Mouse (Mus musculus): ENCODE results near the gene Zp2. TPM values are rescaled to one million over a fixed set of nuclear protein-coding genes. Genes with fewer than 3 reads are reported as not detected.

Zp2 gene
- polyA plus RNA-seq, 1 experiment from 2014 or later: not detected

GRCm38 (mm10) chr7:120123776-120124175 lies 21.3 kb downstream of the Zp2 start:
- Histone ChIP-seq H3K4me3 (ENCODE audit: low read depth, low read length) (no peak overlapping the region), H3K27me3 (ENCODE audit: control insufficient read depth, insufficient read depth, low read length) (no peaks in the 10 kb centered on the region), H3K4me1 (ENCODE audit: control insufficient read depth, insufficient read depth, low read length) (no peaks in the 10 kb centered on the region), H3K4me2 (ENCODE audit: low read depth) (no peak overlapping the region), H3K9me3 (ENCODE audit: control insufficient read depth, low read length) (no peaks in the 10 kb centered on the region), H3K9ac (ENCODE audit: low read length) (no peak overlapping the region), H3K36me3 (ENCODE audit: control insufficient read depth, insufficient read depth, low read length) (no peaks in the 10 kb centered on the region), H3K27ac (ENCODE audit: low read depth, low read length) (no peak overlapping the region)
- DNase-seq (ENCODE audit: low spot score) (no peak), ATAC-seq (ENCODE audit: insufficient read depth, low FRiP score, low TSS enrichment) (no peak)
- WGBS: 96% methylated on average over 4 of the region's 4 CpGs

- DNase-seq (ENCODE audit: low spot score) (no peak), ATAC-seq (ENCODE audit: insufficient read depth, low FRiP score, low TSS enrichment) (no peak)
- no peaks in the 10 kb centered on the region for H3K27me3 ChIP-seq (ENCODE audit: control insufficient read depth, insufficient read depth, low read length)
- no peaks in the 10 kb centered on the region for H3K36me3 ChIP-seq (ENCODE audit: control insufficient read depth, insufficient read depth, low read length)
- H3K27ac ChIP-seq (ENCODE audit: low read depth, low read length): no peak overlapping the region
- WGBS: 55% methylated on average over 6 of the region's 6 CpGs
- no peak overlapping the region for H3K4me3 ChIP-seq (ENCODE audit: low read depth, low read length)
- H3K9me3 ChIP-seq (ENCODE audit: control insufficient read depth, low read length): no peaks in the 10 kb centered on the region
- no peaks in the 10 kb centered on the region for H3K4me1 ChIP-seq (ENCODE audit: control insufficient read depth, insufficient read depth, low read length)
- no peak overlapping the region for H3K4me2 ChIP-seq (ENCODE audit: low read depth)
- no peak overlapping the region for H3K9ac ChIP-seq (ENCODE audit: low read length)
These were observed 27.6 kb downstream of the Zp2 start for GRCm38 (mm10) chr7:120117529-120117928.

- ATAC-seq (ENCODE audit: insufficient read depth, low FRiP score, low TSS enrichment): no peak
- no peak overlapping the region for H3K27ac ChIP-seq (ENCODE audit: low read depth, low read length)
- WGBS: 91% methylated on average over 5 of the region's 5 CpGs
These were observed 28.1 kb downstream of the Zp2 start for GRCm38 (mm10) chr7:120116976-120117375.

GRCm38 (mm10) chr7:120109676-120110075 lies 35.4 kb downstream of the Zp2 start:
- ATAC-seq (ENCODE audit: insufficient read depth, low FRiP score, low TSS enrichment) (no peak), DNase-seq (ENCODE audit: low spot score) (no peak)
- Histone ChIP-seq H3K9me3 (ENCODE audit: control insufficient read depth, low read length) (no peaks in the 10 kb centered on the region), H3K4me1 (ENCODE audit: control insufficient read depth, insufficient read depth, low read length) (no peaks in the 10 kb centered on the region), H3K9ac (ENCODE audit: low read length) (no peak overlapping the region), H3K4me3 (ENCODE audit: low read depth, low read length) (no peak overlapping the region), H3K27ac (ENCODE audit: low read depth, low read length) (no peak overlapping the region), H3K27me3 (ENCODE audit: control insufficient read depth, insufficient read depth, low read length) (no peaks in the 10 kb centered on the region), H3K36me3 (ENCODE audit: control insufficient read depth, insufficient read depth, low read length) (no peaks in the 10 kb centered on the region), H3K4me2 (ENCODE audit: low read depth) (no peak overlapping the region)
- 91% methylated on average over 5 of the region's 5 CpGs for WGBS

More at GRCm38 (mm10) chr7:120116976-120117375, 28.1 kb downstream of the Zp2 start:
- Histone ChIP-seq H3K9ac (ENCODE audit: low read length) (no peak overlapping the region), H3K9me3 (ENCODE audit: control insufficient read depth, low read length) (no peaks in the 10 kb centered on the region), H3K4me3 (ENCODE audit: low read depth, low read length) (no peak overlapping the region), H3K27me3 (ENCODE audit: control insufficient read depth, insufficient read depth, low read length) (no peaks in the 10 kb centered on the region), H3K4me1 (ENCODE audit: control insufficient read depth, insufficient read depth, low read length) (no peaks in the 10 kb centered on the region), H3K4me2 (ENCODE audit: low read depth) (no peak overlapping the region), H3K36me3 (ENCODE audit: control insufficient read depth, insufficient read depth, low read length) (no peaks in the 10 kb centered on the region)
- DNase-seq (ENCODE audit: low spot score): no peak

GRCm38 (mm10) chr7:120106356-120106755 lies 38.7 kb downstream of the Zp2 start:
- H3K9ac ChIP-seq (ENCODE audit: low read length): no peak overlapping the region
- peaks cover 3% of the 10 kb centered on the region; the same call in 1 of the 2 replicates for H3K4me1 ChIP-seq (ENCODE audit: control insufficient read depth, insufficient read depth, low read length)
- H3K9me3 ChIP-seq (ENCODE audit: control insufficient read depth, low read length): no peaks in the 10 kb centered on the region
- ATAC-seq (ENCODE audit: insufficient read depth, low FRiP score, low TSS enrichment) (no peak), DNase-seq (ENCODE audit: low spot score) (no peak)
- H3K4me2 ChIP-seq (ENCODE audit: low read depth): no peak overlapping the region
- no peaks in the 10 kb centered on the region for H3K36me3 ChIP-seq (ENCODE audit: control insufficient read depth, insufficient read depth, low read length)
- 85% methylated on average over 2 of the region's 2 CpGs for WGBS
- H3K4me3 ChIP-seq (ENCODE audit: low read depth, low read length): no peak overlapping the region
- H3K27ac ChIP-seq (ENCODE audit: low read depth, low read length): no peak overlapping the region
- H3K27me3 ChIP-seq (ENCODE audit: control insufficient read depth, insufficient read depth, low read length): no peaks in the 10 kb centered on the region

- Histone ChIP-seq H3K9ac (ENCODE audit: low read length) (no peak overlapping the region), H3K27ac (ENCODE audit: low read depth, low read length) (no peak overlapping the region), H3K4me3 (ENCODE audit: low read depth, low read length) (no peak overlapping the region), H3K9me3 (ENCODE audit: control insufficient read depth, low read length) (no peaks in the 10 kb centered on the region), H3K27me3 (ENCODE audit: control insufficient read depth, insufficient read depth, low read length) (no peaks in the 10 kb centered on the region), H3K4me1 (ENCODE audit: control insufficient read depth, insufficient read depth, low read length) (peaks cover 3% of the 10 kb centered on the region; the same call in 1 of the 2 replicates), H3K36me3 (ENCODE audit: control insufficient read depth, insufficient read depth, low read length) (no peaks in the 10 kb centered on the region), H3K4me2 (ENCODE audit: low read depth) (no peak overlapping the region)
- WGBS: 50% methylated on average over 3 of the region's 3 CpGs
- no peak for DNase-seq (ENCODE audit: low spot score)
- no peak for ATAC-seq (ENCODE audit: insufficient read depth, low FRiP score, low TSS enrichment)
These were observed 40.1 kb downstream of the Zp2 start for GRCm38 (mm10) chr7:120104975-120105374.

GRCm38 (mm10) chr7:120103019-120103567 lies 42.0 kb downstream of the Zp2 start:
- H3K27me3 ChIP-seq (ENCODE audit: control insufficient read depth, insufficient read depth, low read length): no peaks in the 10 kb centered on the region
- no peaks in the 10 kb centered on the region for H3K9me3 ChIP-seq (ENCODE audit: control insufficient read depth, low read length)
- 0 out of 2 replicates have a peak, but pooled peaks have one; percentile 10 for ATAC-seq (ENCODE audit: insufficient read depth, low FRiP score, low TSS enrichment)
- H3K36me3 ChIP-seq (ENCODE audit: control insufficient read depth, insufficient read depth, low read length): no peaks in the 10 kb centered on the region
- peak overlapping the region; percentile 57 for H3K4me3 ChIP-seq (ENCODE audit: low read depth, low read length)
- no peak for DNase-seq (ENCODE audit: low spot score)
- H3K4me2 ChIP-seq (ENCODE audit: low read depth): peak overlapping the region; percentile 86
- no peak overlapping the region for H3K27ac ChIP-seq (ENCODE audit: low read depth, low read length)
- WGBS: 2% methylated on average over 25 of the region's 25 CpGs
- peaks cover 3% of the 10 kb centered on the region; the same call in 1 of the 2 replicates for H3K4me1 ChIP-seq (ENCODE audit: control insufficient read depth, insufficient read depth, low read length)
- H3K9ac ChIP-seq (ENCODE audit: low read length): peak overlapping the region; percentile 1; the same call in 1 of the 2 replicates

- H3K9ac ChIP-seq (ENCODE audit: low read length): peak within 1 kb of the TSS; percentile 42
- peaks cover 3% of the 10 kb centered on the region; the same call in 1 of the 2 replicates for H3K4me1 ChIP-seq (ENCODE audit: control insufficient read depth, insufficient read depth, low read length)
- WGBS: under 1% methylated on average over 41 of the region's 42 CpGs
- H3K4me2 ChIP-seq (ENCODE audit: low read depth): peak within 1 kb of the TSS; percentile 86
- H3K27ac ChIP-seq (ENCODE audit: low read depth, low read length): no peak within 1 kb of the TSS
- peak; percentile 93 for ATAC-seq (ENCODE audit: insufficient read depth, low FRiP score, low TSS enrichment)
- H3K36me3 ChIP-seq (ENCODE audit: control insufficient read depth, insufficient read depth, low read length): no peaks in the 10 kb centered on the region
- H3K4me3 ChIP-seq (ENCODE audit: low read depth, low read length): peak within 1 kb of the TSS; percentile 57
- peak; percentile 90 for DNase-seq (ENCODE audit: low spot score)
- H3K9me3 ChIP-seq (ENCODE audit: control insufficient read depth, low read length): no peaks in the 10 kb centered on the region
- H3K27me3 ChIP-seq (ENCODE audit: control insufficient read depth, insufficient read depth, low read length): no peaks in the 10 kb centered on the region
These were observed 42.7 kb downstream of the Zp2 start, which contains the start of gene Tmem159 for GRCm38 (mm10) chr7:120102164-120102972. Tmem159 (plus strand) TSS chr7:120102353.
